39 mouse cellular contexts compared by ENCODE assay signal in the genomic region with DNA sequence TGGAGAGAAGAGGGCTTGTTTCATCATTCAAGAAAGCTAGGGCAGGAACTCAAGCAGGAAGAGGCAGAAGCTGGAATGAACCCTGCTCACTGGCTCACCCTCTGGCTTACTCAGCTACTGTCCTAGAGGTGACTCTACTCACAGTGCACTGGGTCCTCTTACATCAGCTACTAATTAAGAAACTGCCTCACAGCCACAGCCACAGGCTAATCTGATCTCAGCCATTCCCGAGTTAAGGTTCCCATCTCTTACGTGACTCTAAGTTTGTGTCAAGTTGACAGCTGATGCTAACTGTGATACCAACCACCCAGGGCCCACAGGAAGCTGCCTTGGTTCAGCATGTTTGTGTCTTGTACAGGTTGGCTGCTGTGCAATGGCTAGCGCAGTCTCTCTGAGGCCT. TPM values are rescaled to one million over a fixed set of nuclear protein-coding genes. Genes with fewer than 3 reads are reported as not detected.
"Had no signal": no experiment of that assay in that cellular context is flagged by ENCODE, and none has a peak within 500 bp of the region (broad histone marks: within the 10 kb centered on the region; RNA-seq: fewer than 3 reads in every experiment).

No protein-coding gene starts in this region.

- H3K9me3 ChIP-seq: heart, embryonic 10.5 days; heart, embryonic 12.5 days; hindbrain, embryonic 10.5 days; hindbrain, embryonic 12.5 days; hindbrain, embryonic 15.5 days; kidney, embryonic 15.5 days; limb, embryonic 13.5 days; limb, embryonic 15.5 days; liver, embryonic 12.5 days had no signal

- H3K27ac ChIP-seq: heart, embryonic 10.5 days; hindbrain, embryonic 10.5 days; hindbrain, embryonic 12.5 days; hindbrain, embryonic 15.5 days; hindbrain, postnatal 0 days; kidney, embryonic 15.5 days; kidney, postnatal 0 days; limb, embryonic 13.5 days; limb, embryonic 15.5 days; liver, embryonic 12.5 days had no signal

- H3K36me3 ChIP-seq: heart, embryonic 10.5 days; heart, embryonic 12.5 days; hindbrain, embryonic 10.5 days; hindbrain, embryonic 12.5 days; hindbrain, embryonic 15.5 days; kidney, embryonic 15.5 days; limb, embryonic 13.5 days; limb, embryonic 15.5 days; liver, embryonic 12.5 days had no signal

- H3K9ac ChIP-seq: heart, embryonic 12.5 days; hindbrain, embryonic 12.5 days; hindbrain, embryonic 15.5 days; kidney, embryonic 15.5 days; limb, embryonic 13.5 days; limb, embryonic 15.5 days; liver, embryonic 12.5 days had no signal

- DNase-seq: gastrocnemius, postnatal 14 days; gastrocnemius, postnatal 36 days; heart, adult 18-20 months; heart, postnatal 10 days; heart, postnatal 4 days; kidney, adult 11 months; kidney, adult 2 months; kidney, adult 9 months; kidney, postnatal 14 days; kidney, postnatal 36 days; layer of hippocampus, adult 9-11 months; layer of hippocampus, postnatal 36 days; left cerebral cortex, postnatal 4 days had no signal

- H3K4me3 ChIP-seq: heart, embryonic 10.5 days; heart, embryonic 12.5 days; hindbrain, embryonic 10.5 days; hindbrain, embryonic 12.5 days; hindbrain, embryonic 15.5 days; kidney, embryonic 15.5 days; limb, embryonic 13.5 days; limb, embryonic 15.5 days; liver, embryonic 12.5 days had no signal

- H3K4me2 ChIP-seq: heart, embryonic 12.5 days; hindbrain, embryonic 12.5 days; hindbrain, embryonic 15.5 days; kidney, embryonic 15.5 days; limb, embryonic 13.5 days; limb, embryonic 15.5 days; liver, embryonic 12.5 days had no signal

- ATAC-seq: hindbrain, postnatal 0 days; intestine, embryonic 16.5 days; liver, embryonic 12.5 days had no signal

- H3K27me3 ChIP-seq: heart, embryonic 12.5 days; hindbrain, embryonic 12.5 days; hindbrain, embryonic 15.5 days; kidney, embryonic 15.5 days; limb, embryonic 13.5 days; limb, embryonic 15.5 days; liver, embryonic 12.5 days had no signal

RNA-seq across cellular contexts. Expression of gene Ghrh, which starts 15.7 kb away (rescaled TPM):
- total RNA-seq: gastrocnemius, adult 8-10 months; gastrocnemius, postnatal 14 days; gastrocnemius, postnatal 36 days; granulocyte monocyte progenitor cell, adult 5-6 weeks; heart, adult 18-20 months; heart, adult 8-10 months; heart, postnatal 10 days; heart, postnatal 25 days; heart, postnatal 4 days; hindbrain, postnatal 0 days; layer of hippocampus, adult 18-20 months; layer of hippocampus, adult 8-10 months; layer of hippocampus, postnatal 14 days; layer of hippocampus, postnatal 36 days; left cerebral cortex, adult 18-20 months; left cerebral cortex, postnatal 10 days; left cerebral cortex, postnatal 25 days; left cerebral cortex, postnatal 4 days; liver, adult 2 months had no signal
- polyA plus RNA-seq: heart, embryonic 10.5 days; heart, embryonic 12.5 days; heart, embryonic 14.5 days; heart, embryonic 16.5 days; hindbrain, embryonic 10.5 days; kidney, adult 2 months; kidney, postnatal 0 days; limb, embryonic 11.5 days; limb, embryonic 13.5 days; limb, embryonic 15.5 days; liver, adult 2 months; liver, embryonic 12.5 days had no signal
